Mouse (Mus musculus) kidney, embryonic 14.5 days (tissue): ENCODE data around the gene Tacr1. TPM values are rescaled to one million over a fixed set of nuclear protein-coding genes. Genes with fewer than 3 reads are reported as not detected.

Source experiments
- ATAC-seq: fragments of 200-750 bp; cut with Nextera tagmentation; 2 replicates; pipeline ENCODE4 v1.8.0; 2017; ENCODE audit warnings: moderate number of reproducible peaks, mild to moderate bottlenecking, moderate TSS enrichment, moderate library complexity; ENCODE audit not compliant: low FRiP score, low TSS enrichment
- H3K27ac ChIP-seq: fragments of 300-500 bp; sonication (generic); 2 replicates; pipeline ENCODE4 v1.5.1; 2014; ENCODE audit warnings: low read depth, mild to moderate bottlenecking, low read length, moderate library complexity, mixed read lengths
- H3K27me3 ChIP-seq: fragments of 300-500 bp; sonication (generic); 2 replicates; pipeline ENCODE4 v1.6.1; 2014; ENCODE audit warnings: mild to moderate bottlenecking, low read length; ENCODE audit not compliant: control insufficient read depth, insufficient read depth
- H3K36me3 ChIP-seq: fragments of 300-500 bp; sonication (generic); 2 replicates; pipeline ENCODE4 v1.6.1; 2014; ENCODE audit warnings: low read length, mixed read lengths; ENCODE audit not compliant: control insufficient read depth, insufficient read depth
- H3K4me1 ChIP-seq: fragments of 300-500 bp; sonication (generic); 2 replicates; pipeline ENCODE4 v1.6.1; 2014; ENCODE audit warnings: low read length, mixed read lengths; ENCODE audit not compliant: control insufficient read depth, insufficient read depth
- H3K4me2 ChIP-seq: fragments of 300-500 bp; sonication (generic); replicated peaks from 2 replicates; pipeline ENCODE4 v1.6.1; 2014; ENCODE audit warnings: low read depth, mild to moderate bottlenecking, low read length
- H3K4me3 ChIP-seq: fragments of 300-500 bp; sonication (generic); 2 replicates; pipeline ENCODE4 v1.5.1; 2014; ENCODE audit warnings: mild to moderate bottlenecking, low read length
- H3K9ac ChIP-seq: fragments of 300-500 bp; sonication (generic); 2 replicates; pipeline ENCODE4 v1.6.1; 2014; ENCODE audit warnings: low read depth, mild to moderate bottlenecking, low read length, moderate library complexity
- H3K9me3 ChIP-seq: fragments of 300-500 bp; sonication (generic); 2 replicates; pipeline ENCODE4 v1.6.1; 2016; ENCODE audit warnings: low read length; ENCODE audit not compliant: control insufficient read depth
- WGBS: fragments of 180-500 bp; shearing (Covaris S2); extraction: QIAGEN DNeasy Blood & Tissue Kit; methylation state at CpG from one replicate; pipeline ENCODE4 v1.1.7; 2014; 5-methylcytosine and 5-hydroxymethylcytosine counted together
- polyA plus RNA-seq: library from polyadenylated mRNA; unstranded; fragments of >200 nt; fragmentation: Nextera tagmentation; extraction: Ambion mirVana; gene quantifications from 2 replicates; pipeline ENCODE4 v1.2.1, GENCODE M21; 2014

Gene Tacr1
- polyA plus RNA-seq, 1 experiment from 2014 or later = 0.08 TPM

GRCm38 (mm10) chr6:82589387-82589786 is 187.3 kb downstream of the Tacr1 start:
- no peak overlapping the region for H3K4me2 ChIP-seq
- H3K4me1 ChIP-seq = no peaks in the 10 kb centered on the region; the same call in 1 of the 2 replicates
- ATAC-seq = peak; percentile 49; the same call in 1 of the 2 replicates
- no peaks in the 10 kb centered on the region for H3K27me3 ChIP-seq
- no peak overlapping the region for H3K27ac ChIP-seq
- no peak overlapping the region for H3K4me3 ChIP-seq
- no peak overlapping the region for H3K9ac ChIP-seq
- WGBS = 61% methylated on average over 7 of the region's 7 CpGs
- no peaks in the 10 kb centered on the region for H3K9me3 ChIP-seq
- H3K36me3 ChIP-seq = no peaks in the 10 kb centered on the region

- WGBS = 38% methylated on average over 8 of the region's 8 CpGs
- H3K4me2 ChIP-seq = no peak overlapping the region
- no peak; the same call in 1 of the 2 replicates for ATAC-seq
- no peaks in the 10 kb centered on the region for H3K36me3 ChIP-seq
- no peaks in the 10 kb centered on the region for H3K27me3 ChIP-seq
- no peak overlapping the region for H3K9ac ChIP-seq
- H3K4me3 ChIP-seq = no peak overlapping the region
- H3K27ac ChIP-seq = no peak overlapping the region
- H3K4me1 ChIP-seq = no peaks in the 10 kb centered on the region
- no peaks in the 10 kb centered on the region for H3K9me3 ChIP-seq
These were observed 193.4 kb downstream of the Tacr1 start for GRCm38 (mm10) chr6:82595461-82596090.

GRCm38 (mm10) chr6:82603228-82603627 is 201.1 kb downstream of the Tacr1 start:
- H3K4me2 ChIP-seq = no peak overlapping the region
- no peak for ATAC-seq
- H3K4me1 ChIP-seq = no peaks in the 10 kb centered on the region
- no peaks in the 10 kb centered on the region for H3K9me3 ChIP-seq
- H3K4me3 ChIP-seq = no peak overlapping the region
- no peaks in the 10 kb centered on the region for H3K36me3 ChIP-seq
- H3K9ac ChIP-seq = no peak overlapping the region
- no peak overlapping the region for H3K27ac ChIP-seq
- no peaks in the 10 kb centered on the region for H3K27me3 ChIP-seq
- 79% methylated on average over 9 of the region's 9 CpGs for WGBS

GRCm38 (mm10) chr6:82603665-82604064 is 201.5 kb downstream of the Tacr1 start:
- peak; percentile 64; the same call in 1 of the 2 replicates for ATAC-seq

GRCm38 (mm10) chr6:82604791-82605190 is 202.7 kb downstream of the Tacr1 start:
- Histone ChIP-seq H3K27me3 (no peaks in the 10 kb centered on the region), H3K9ac (no peak overlapping the region), H3K4me2 (no peak overlapping the region), H3K36me3 (no peaks in the 10 kb centered on the region), H3K27ac (no peak overlapping the region), H3K4me3 (no peak overlapping the region), H3K4me1 (no peaks in the 10 kb centered on the region), H3K9me3 (no peaks in the 10 kb centered on the region)
- WGBS = 60% methylated on average over 8 of the region's 8 CpGs
- no peak for ATAC-seq

More at GRCm38 (mm10) chr6:82603665-82604064, 201.5 kb downstream of the Tacr1 start:
- no peaks in the 10 kb centered on the region for H3K36me3 ChIP-seq
- WGBS = 25% methylated on average over 2 of the region's 2 CpGs
- H3K4me3 ChIP-seq = no peak overlapping the region
- no peak overlapping the region for H3K27ac ChIP-seq
- H3K9ac ChIP-seq = no peak overlapping the region
- H3K4me2 ChIP-seq = no peak overlapping the region
- H3K4me1 ChIP-seq = no peaks in the 10 kb centered on the region
- H3K9me3 ChIP-seq = no peaks in the 10 kb centered on the region
- no peaks in the 10 kb centered on the region for H3K27me3 ChIP-seq

GRCm38 (mm10) chr6:82608756-82609155 is 206.6 kb downstream of the Tacr1 start:
- 95% methylated on average over 4 of the region's 4 CpGs for WGBS
- Histone ChIP-seq H3K4me1 (no peaks in the 10 kb centered on the region), H3K27me3 (no peaks in the 10 kb centered on the region), H3K9me3 (no peaks in the 10 kb centered on the region), H3K4me3 (no peak overlapping the region), H3K9ac (no peak overlapping the region), H3K27ac (no peak overlapping the region), H3K4me2 (no peak overlapping the region), H3K36me3 (no peaks in the 10 kb centered on the region)
- no peak for ATAC-seq

- Histone ChIP-seq H3K27ac (no peak overlapping the region), H3K9ac (no peak overlapping the region), H3K9me3 (no peaks in the 10 kb centered on the region), H3K36me3 (no peaks in the 10 kb centered on the region), H3K4me2 (no peak overlapping the region), H3K4me3 (no peak overlapping the region), H3K27me3 (no peaks in the 10 kb centered on the region), H3K4me1 (no peaks in the 10 kb centered on the region)
- WGBS = 88% methylated on average over 7 of the region's 7 CpGs
- ATAC-seq = no peak
These were observed 207.3 kb downstream of the Tacr1 start for GRCm38 (mm10) chr6:82609339-82609926.
